ENCODE assay signal across 13 mouse cellular contexts in the genomic region with DNA sequence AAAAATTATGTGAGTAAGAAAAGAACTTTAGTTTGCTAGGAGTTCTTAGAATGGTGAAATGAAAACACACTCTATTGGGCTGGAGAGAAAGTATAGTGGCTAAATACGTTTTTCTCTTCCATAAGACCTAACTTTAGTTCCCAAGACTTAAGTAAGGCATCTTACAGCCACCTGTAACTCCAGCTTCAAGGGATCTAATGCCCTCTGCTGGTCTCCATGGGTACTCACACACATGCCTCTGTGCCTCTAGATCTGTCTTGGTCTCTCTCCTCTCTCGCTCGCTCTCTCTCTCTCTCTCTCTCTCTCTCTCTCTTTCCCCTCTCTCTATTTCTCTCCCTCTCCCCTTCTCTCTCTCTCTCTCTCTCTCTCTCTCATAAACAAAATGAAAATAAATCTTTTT.
DNase-seq lines count a peak whose midpoint lies in the region; ATAC-seq and TF ChIP-seq lines count a peak whose summit lies in the region.
"Had no signal": no experiment of that assay in that cellular context is flagged by ENCODE, and none has a peak within 500 bp of the region (broad histone marks: within the 10 kb centered on the region; RNA-seq: fewer than 3 reads in every experiment).

No protein-coding gene starts in this region.

- H3K36me3 ChIP-seq in liver, adult 2 months (ENCODE audit: control insufficient read depth, insufficient read depth, low read length), result no peaks in the 10 kb centered on the region
- H3K36me3 ChIP-seq in liver, embryonic 12.5 days, result no peaks in the 10 kb centered on the region
- H3K36me3 ChIP-seq: embryonic facial prominence, embryonic 12.5 days; G1E; liver, embryonic 15.5 days had no signal

- 47% methylated on average over 3 of the region's 3 CpGs for WGBS in liver, adult 2 months
- WGBS in liver, embryonic 12.5 days (ENCODE audit: insufficient replicate concordance), result 33% methylated on average over 3 of the region's 3 CpGs

- H3K4me1 ChIP-seq in liver, adult 2 months (ENCODE audit: control insufficient read depth, insufficient read depth, low read length), result no peaks in the 10 kb centered on the region
- no peaks in the 10 kb centered on the region for H3K4me1 ChIP-seq in liver, embryonic 12.5 days
- H3K4me1 ChIP-seq: embryonic facial prominence, embryonic 12.5 days; liver, embryonic 15.5 days had no signal

- ATAC-seq in liver, embryonic 12.5 days, result no peak

- TF ChIP-seq POLR2A in liver, adult 2 months (IDR thresholded peaks at IDR 0.05; ENCODE audit: extremely low read depth, insufficient read depth, low read length), result no peak

- no peak overlapping the region for H3K27ac ChIP-seq in liver, adult 2 months (replicated peaks; ENCODE audit: insufficient read depth, low read depth, low read length)
- no peak overlapping the region for H3K27ac ChIP-seq in liver, embryonic 12.5 days
- H3K27ac ChIP-seq: embryonic facial prominence, embryonic 12.5 days; liver, embryonic 15.5 days had no signal

- H3K9ac ChIP-seq in liver, adult 2 months (ENCODE audit: low read depth, low read length), result no peak overlapping the region
- H3K9ac ChIP-seq in liver, embryonic 12.5 days, result no peak overlapping the region
- H3K9ac ChIP-seq: embryonic facial prominence, embryonic 12.5 days; liver, embryonic 15.5 days had no signal

- H3K27me3 ChIP-seq in liver, adult 2 months (ENCODE audit: control insufficient read depth, insufficient read depth, low read length), result no peaks in the 10 kb centered on the region
- H3K27me3 ChIP-seq in liver, embryonic 12.5 days (replicated peaks), result no peaks in the 10 kb centered on the region
- H3K27me3 ChIP-seq: embryonic facial prominence, embryonic 12.5 days; liver, embryonic 15.5 days had no signal

- H3K9me3 ChIP-seq in liver, embryonic 12.5 days (replicated peaks), result no peaks in the 10 kb centered on the region
- H3K9me3 ChIP-seq: embryonic facial prominence, embryonic 12.5 days; G1E; liver, embryonic 15.5 days had no signal

- H3K4me2 ChIP-seq in liver, embryonic 12.5 days, result no peak overlapping the region
- H3K4me2 ChIP-seq: embryonic facial prominence, embryonic 12.5 days; liver, embryonic 15.5 days had no signal

- peak; percentile 22; the same call in 1 of the 2 replicates for TF ChIP-seq CTCF in liver, adult 2 months (IDR thresholded peaks at IDR 0.05; ENCODE audit: low read depth, low read length)

- DNase-seq in adrenal gland, postnatal 36 days, result peak; percentile 7
- no peak for DNase-seq in adrenal gland, adult 2 months
- peak; percentile 6 for DNase-seq in liver, adult 2 months (ENCODE audit: extremely low read depth, low read depth, low spot score)
- peak; percentile 13 for DNase-seq in MEL-GATA-1-ER (ENCODE audit: extremely low read depth, low read depth)
- DNase-seq in induced T-regulatory cell, adult 2 months (ENCODE audit: low read depth), result peak; percentile 20
- no peak for DNase-seq in right cerebral cortex, postnatal 10 days (ENCODE audit: low spot score in 2 of 2)
- no peak for DNase-seq in frontal cortex, postnatal 25 days (ENCODE audit: low spot score in 2 of 2)
- DNase-seq: heart, postnatal 4 days; right cerebral cortex, adult 18-20 months had no signal

- no peaks in the 10 kb centered on the region for H3K79me2 ChIP-seq in liver, adult 2 months (ENCODE audit: control insufficient read depth, insufficient read depth, low read length)

- no peak overlapping the region for H3K4me3 ChIP-seq in liver, adult 2 months (ENCODE audit: insufficient read depth, low read depth, low read length)
- no peak overlapping the region for H3K4me3 ChIP-seq in liver, embryonic 12.5 days
- H3K4me3 ChIP-seq: embryonic facial prominence, embryonic 12.5 days; liver, embryonic 15.5 days had no signal

Comparison
In these comparisons a context has a peak if more than half of its experiments do, and no peak if none do; other contexts are left out.
1. DNase-seq: peak in adrenal gland, postnatal 36 days (2 of 2), liver, adult 2 months (single experiment), MEL-GATA-1-ER (single experiment) and induced T-regulatory cell, adult 2 months (single experiment); none in adrenal gland, adult 2 months (single experiment), right cerebral cortex, postnatal 10 days (0 of 2) and frontal cortex, postnatal 25 days (0 of 2).